Mouse (Mus musculus): ENCODE data around the gene Tdpoz3. TPM values are rescaled to one million over a fixed set of nuclear protein-coding genes. Genes with fewer than 3 reads are reported as not detected.

The Tdpoz3 gene
- not detected for polyA plus RNA-seq (2014; fragmentation: Illumina TruSeq; extraction: RNeasy Lipid Tissue Mini Kit (QIAGEN cat#74804); ENCODE audit: low read depth, low replicate concordance)

DNA sequence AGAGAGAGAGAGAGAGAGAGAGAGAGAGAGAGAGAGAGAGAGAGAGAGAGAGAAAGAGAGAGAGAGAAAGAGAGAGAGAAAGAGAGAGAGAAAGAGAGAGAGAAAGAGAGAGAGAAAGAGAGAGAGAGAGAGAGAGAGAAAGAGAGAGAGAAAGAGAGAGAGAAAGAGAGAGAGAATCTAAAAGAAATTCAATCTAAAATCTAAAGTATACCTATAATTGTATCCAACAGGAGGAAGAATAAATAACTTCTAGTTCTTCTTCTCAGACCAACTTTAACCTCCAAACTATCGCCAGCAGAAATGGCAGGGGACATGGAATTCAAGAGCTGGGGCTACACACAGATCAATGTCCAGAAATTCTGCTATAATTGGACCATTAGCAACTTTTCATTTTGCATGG is at the start of gene Tdpoz3:
Tdpoz3 (plus strand) TSS at position 301 of the 400 bp plus-strand sequence.

DNA sequence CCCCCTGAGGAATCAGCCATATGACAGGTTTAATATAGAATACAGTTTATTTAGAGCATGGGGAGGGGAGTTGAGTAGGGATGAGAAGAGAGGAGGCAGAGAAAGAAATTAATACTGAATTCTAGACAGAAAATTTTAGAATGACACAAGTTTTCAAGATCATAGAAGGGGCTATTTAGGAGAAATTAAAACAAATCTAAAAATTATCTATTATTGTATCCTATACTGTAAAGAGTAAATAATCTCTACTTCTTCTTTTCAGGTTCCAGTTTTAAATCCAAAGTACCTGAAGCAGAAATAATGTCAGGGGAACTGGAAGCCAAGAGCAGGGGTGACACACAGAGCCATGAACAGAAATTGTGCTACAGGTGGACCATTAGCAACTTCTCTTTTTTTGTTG is 29.7 kb upstream of the Tdpoz3 start, which contains the start of gene Tdpoz4:
Tdpoz4 (plus strand) TSS at position 301 of the 400 bp plus-strand sequence.

Other genes starting within 250 kb of the Tdpoz3 start
- gene Tdpoz2, start 173.3 kb upstream of the Tdpoz3 start, polyA plus RNA-seq (2014; fragmentation: Illumina TruSeq; extraction: RNeasy Lipid Tissue Mini Kit (QIAGEN cat#74804); ENCODE audit: low read depth, low replicate concordance), result not detected
- not detected for gene Tdpoz1, start 149.7 kb upstream of the Tdpoz3 start, polyA plus RNA-seq (2014; fragmentation: Illumina TruSeq; extraction: RNeasy Lipid Tissue Mini Kit (QIAGEN cat#74804); ENCODE audit: low read depth, low replicate concordance)
- gene Gm37596, start 132.9 kb upstream of the Tdpoz3 start, polyA plus RNA-seq (2014; fragmentation: Illumina TruSeq; extraction: RNeasy Lipid Tissue Mini Kit (QIAGEN cat#74804); ENCODE audit: low read depth, low replicate concordance), result not detected
- not detected for gene Gm5773, start 53.0 kb upstream of the Tdpoz3 start, polyA plus RNA-seq (2014; fragmentation: Illumina TruSeq; extraction: RNeasy Lipid Tissue Mini Kit (QIAGEN cat#74804); ENCODE audit: low read depth, low replicate concordance)
- gene Tdpoz4, start 29.6 kb upstream of the Tdpoz3 start, polyA plus RNA-seq (2014; fragmentation: Illumina TruSeq; extraction: RNeasy Lipid Tissue Mini Kit (QIAGEN cat#74804); ENCODE audit: low read depth, low replicate concordance), result not detected
- gene Gm9117, start 117.5 kb downstream of the Tdpoz3 start, polyA plus RNA-seq (2014; fragmentation: Illumina TruSeq; extraction: RNeasy Lipid Tissue Mini Kit (QIAGEN cat#74804); ENCODE audit: low read depth, low replicate concordance), result not detected
- not detected for gene Tdpoz5, start 135.3 kb downstream of the Tdpoz3 start, polyA plus RNA-seq (2014; fragmentation: Illumina TruSeq; extraction: RNeasy Lipid Tissue Mini Kit (QIAGEN cat#74804); ENCODE audit: low read depth, low replicate concordance)
- not detected for gene Gm9125, start 228.9 kb downstream of the Tdpoz3 start, polyA plus RNA-seq (2014; fragmentation: Illumina TruSeq; extraction: RNeasy Lipid Tissue Mini Kit (QIAGEN cat#74804); ENCODE audit: low read depth, low replicate concordance)
- gene Gm10697, start 246.6 kb downstream of the Tdpoz3 start, polyA plus RNA-seq (2014; fragmentation: Illumina TruSeq; extraction: RNeasy Lipid Tissue Mini Kit (QIAGEN cat#74804); ENCODE audit: low read depth, low replicate concordance), result not detected